Mouse (Mus musculus): ENCODE data around the gene Faf2. TPM values are rescaled to one million over a fixed set of nuclear protein-coding genes. Genes with fewer than 3 reads are reported as not detected.

Gene Faf2
- polyA plus RNA-seq, 1 experiment from 2014 or later: 76.0 TPM

DNA sequence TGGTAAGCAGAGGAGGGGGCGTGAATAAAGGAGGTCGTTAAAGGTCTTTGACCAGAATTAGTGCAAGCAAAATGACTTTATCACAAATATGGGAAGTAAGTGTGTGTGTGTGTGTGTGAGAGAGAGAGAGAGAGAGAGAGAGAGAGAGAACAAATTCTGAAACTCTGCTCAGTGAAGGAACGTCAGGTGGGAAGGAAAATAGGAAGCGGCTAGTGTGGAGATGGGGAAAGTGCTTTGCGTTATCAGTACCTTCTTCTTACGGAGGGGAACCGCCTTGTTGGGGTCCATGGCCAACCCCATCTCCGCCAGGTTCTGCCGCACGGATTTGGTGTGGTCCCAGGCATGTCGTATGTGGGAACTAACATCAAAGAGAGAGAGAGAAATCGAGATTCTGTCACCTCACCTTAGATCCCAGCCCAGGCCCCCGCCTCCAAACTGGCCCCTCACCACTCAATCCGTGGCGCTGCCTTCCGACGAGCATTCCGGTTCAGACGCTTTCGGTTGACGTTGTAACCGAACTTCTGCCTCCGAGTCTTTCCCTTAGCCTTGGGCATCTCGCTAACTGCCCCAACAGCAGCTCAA, 32.1 kb upstream of the Faf2 start:
- peak overlapping the region; percentile 98 for H3K4me3 ChIP-seq (ENCODE audit: low read length)
- H3K36me3 ChIP-seq (ENCODE audit: insufficient read depth, low read length): peaks cover 25% of the 10 kb centered on the region
- WGBS: 1% methylated on average over 24 of the region's 24 CpGs
- H3K9me3 ChIP-seq (ENCODE audit: low read length): no peaks in the 10 kb centered on the region
- H3K9ac ChIP-seq (replicated peaks; ENCODE audit: low read length): peak overlapping the region; percentile 95
- H3K4me1 ChIP-seq (ENCODE audit: insufficient read depth, low read length): peaks cover 20% of the 10 kb centered on the region
- H3K27me3 ChIP-seq (ENCODE audit: insufficient read depth, low read length): no peaks in the 10 kb centered on the region
- peak overlapping the region; percentile 66 for H3K4me2 ChIP-seq (replicated peaks; ENCODE audit: low read depth, low read length)
- H3K27ac ChIP-seq (ENCODE audit: low read length): peak overlapping the region; percentile 34
- ATAC-seq (ENCODE audit: low FRiP score, low TSS enrichment): peak; percentile 29

DNA sequence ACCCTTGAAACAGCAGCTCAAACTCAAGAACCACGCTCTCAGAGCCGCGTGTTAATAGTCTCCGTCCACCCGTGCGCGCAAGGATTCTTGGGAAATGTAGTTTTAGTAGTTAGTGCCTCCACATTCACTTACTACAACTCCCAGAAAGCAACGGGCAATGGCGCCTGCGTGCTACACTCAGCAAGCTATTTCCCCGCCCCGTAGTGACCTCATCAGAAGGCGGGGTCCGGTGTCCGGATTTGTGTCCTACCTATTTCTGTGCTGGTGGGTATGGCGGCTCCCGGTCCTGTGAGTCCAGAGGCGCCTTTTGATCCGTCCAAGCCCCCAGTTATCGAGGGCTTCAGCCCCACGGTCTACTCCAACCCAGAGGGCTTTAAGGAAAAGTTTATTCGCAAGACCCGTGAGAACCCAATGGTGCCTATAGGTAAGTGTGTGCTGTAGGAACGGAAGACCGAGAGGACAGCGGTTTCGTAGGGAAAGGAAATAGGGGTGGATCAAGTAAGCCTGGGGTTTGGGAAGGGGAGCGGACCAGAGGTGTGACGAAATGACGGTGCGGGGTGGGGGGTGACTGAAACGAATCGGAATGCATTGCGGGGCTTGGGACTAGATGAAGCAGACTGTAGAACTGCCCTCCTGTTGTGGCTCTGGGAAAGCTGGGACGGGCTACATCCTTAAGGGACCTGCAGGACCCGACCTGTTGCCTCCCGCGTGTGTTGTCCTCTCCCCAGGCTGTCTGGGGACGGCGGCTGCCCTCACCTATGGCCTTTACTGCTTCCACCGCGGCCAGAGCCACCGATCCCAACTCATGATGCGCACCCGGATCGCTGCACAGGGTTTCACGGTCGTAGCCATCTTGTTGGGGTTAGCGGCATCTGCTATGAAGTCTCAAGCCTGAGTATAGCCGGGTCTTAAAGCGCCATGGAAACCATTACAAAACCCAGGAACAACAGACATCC, 31.3 kb upstream of the Faf2 start, which contains the start of the genes Nop16 and Higd2a:
Gene Nop16, minus strand, starts transcription at position 95 of the 956 bp plus-strand sequence.
Gene Higd2a, plus strand, starts transcription at position 212 of the 956 bp plus-strand sequence.
- Histone ChIP-seq H3K4me1 (ENCODE audit: insufficient read depth, low read length) (peaks cover 20% of the 10 kb centered on the region), H3K27me3 (ENCODE audit: insufficient read depth, low read length) (no peaks in the 10 kb centered on the region), H3K27ac (ENCODE audit: low read length) (peak within 1 kb of the TSS; percentile 91), H3K36me3 (ENCODE audit: insufficient read depth, low read length) (peaks cover 20% of the 10 kb centered on the region), H3K9me3 (ENCODE audit: low read length) (no peaks in the 10 kb centered on the region), H3K4me3 (ENCODE audit: low read length) (peak within 1 kb of the TSS; percentile 98), H3K4me2 (replicated peaks; ENCODE audit: low read depth, low read length) (peak within 1 kb of the TSS; percentile 82), H3K9ac (replicated peaks; ENCODE audit: low read length) (peak within 1 kb of the TSS; percentile 95)
- under 1% methylated on average over 51 of the region's 51 CpGs for WGBS
- peak; percentile 97 for ATAC-seq (ENCODE audit: low FRiP score, low TSS enrichment)

DNA sequence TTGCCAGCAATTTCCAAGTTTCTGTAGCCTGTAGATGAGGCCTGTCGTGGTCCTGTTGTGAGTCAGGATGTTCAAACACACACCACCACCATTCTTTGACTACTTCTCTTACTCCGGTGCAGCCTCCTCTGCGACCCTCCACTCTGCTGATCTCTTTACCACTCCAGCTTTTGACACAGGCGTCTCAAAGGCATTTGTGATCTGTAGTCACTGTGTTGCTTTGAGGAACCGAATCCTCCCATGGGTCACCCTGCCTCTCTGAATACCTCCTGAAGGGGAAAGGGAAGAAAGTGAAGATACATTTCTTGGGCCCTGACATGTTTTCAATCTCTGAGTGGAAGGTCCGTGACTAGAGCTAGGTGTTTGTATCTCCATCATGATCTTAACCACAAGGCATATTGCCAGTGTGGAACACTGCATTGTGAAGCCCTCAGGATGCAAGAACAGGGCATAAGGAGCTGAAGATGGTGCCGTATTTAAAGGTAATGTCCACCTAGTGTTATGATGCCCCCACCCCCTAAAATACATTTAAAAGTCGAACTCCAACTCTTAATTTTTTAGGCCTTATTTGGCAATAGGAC, 29.7 kb upstream of the Faf2 start:
- ATAC-seq (ENCODE audit: low FRiP score, low TSS enrichment): no peak
- H3K9me3 ChIP-seq (ENCODE audit: low read length): no peaks in the 10 kb centered on the region
- peaks cover 11% of the 10 kb centered on the region for H3K36me3 ChIP-seq (ENCODE audit: insufficient read depth, low read length)
- H3K9ac ChIP-seq (replicated peaks; ENCODE audit: low read length): no peak overlapping the region
- no peak overlapping the region for H3K4me2 ChIP-seq (replicated peaks; ENCODE audit: low read depth, low read length)
- no peak overlapping the region for H3K27ac ChIP-seq (ENCODE audit: low read length)
- peaks cover 20% of the 10 kb centered on the region for H3K4me1 ChIP-seq (ENCODE audit: insufficient read depth, low read length)
- WGBS: 95% methylated on average over 8 of the region's 8 CpGs
- H3K27me3 ChIP-seq (ENCODE audit: insufficient read depth, low read length): no peaks in the 10 kb centered on the region
- no peak overlapping the region for H3K4me3 ChIP-seq (ENCODE audit: low read length)

DNA sequence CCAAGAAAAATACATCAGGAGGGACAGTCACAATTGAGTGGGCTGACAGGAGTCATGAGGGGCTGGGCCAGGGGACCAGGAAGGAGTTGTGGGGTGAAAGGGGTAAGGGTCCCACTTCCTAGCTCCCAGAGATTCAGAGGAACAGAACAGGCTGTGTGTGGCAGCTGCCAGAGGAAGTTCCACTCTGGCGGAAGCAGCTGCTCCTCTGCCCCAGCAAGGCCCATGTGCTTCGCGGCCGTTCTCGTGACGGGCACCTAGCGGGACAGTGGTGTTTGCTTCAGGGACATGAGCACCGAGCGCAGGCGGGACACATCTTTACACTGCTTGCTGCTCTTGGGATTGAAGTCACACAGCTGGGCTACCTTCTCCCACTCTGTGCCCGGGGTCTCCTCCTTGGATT, 28.0 kb upstream of the Faf2 start:
- Histone ChIP-seq H3K36me3 (ENCODE audit: insufficient read depth, low read length) (peaks cover 5% of the 10 kb centered on the region; the same call in 1 of the 2 replicates), H3K27me3 (ENCODE audit: insufficient read depth, low read length) (no peaks in the 10 kb centered on the region), H3K4me3 (ENCODE audit: low read length) (no peak overlapping the region), H3K9me3 (ENCODE audit: low read length) (no peaks in the 10 kb centered on the region), H3K4me1 (ENCODE audit: insufficient read depth, low read length) (peaks cover 19% of the 10 kb centered on the region), H3K4me2 (replicated peaks; ENCODE audit: low read depth, low read length) (no peak overlapping the region), H3K9ac (replicated peaks; ENCODE audit: low read length) (no peak overlapping the region), H3K27ac (ENCODE audit: low read length) (no peak overlapping the region)
- WGBS: 85% methylated on average over 11 of the region's 11 CpGs
- ATAC-seq (ENCODE audit: low FRiP score, low TSS enrichment): no peak

DNA sequence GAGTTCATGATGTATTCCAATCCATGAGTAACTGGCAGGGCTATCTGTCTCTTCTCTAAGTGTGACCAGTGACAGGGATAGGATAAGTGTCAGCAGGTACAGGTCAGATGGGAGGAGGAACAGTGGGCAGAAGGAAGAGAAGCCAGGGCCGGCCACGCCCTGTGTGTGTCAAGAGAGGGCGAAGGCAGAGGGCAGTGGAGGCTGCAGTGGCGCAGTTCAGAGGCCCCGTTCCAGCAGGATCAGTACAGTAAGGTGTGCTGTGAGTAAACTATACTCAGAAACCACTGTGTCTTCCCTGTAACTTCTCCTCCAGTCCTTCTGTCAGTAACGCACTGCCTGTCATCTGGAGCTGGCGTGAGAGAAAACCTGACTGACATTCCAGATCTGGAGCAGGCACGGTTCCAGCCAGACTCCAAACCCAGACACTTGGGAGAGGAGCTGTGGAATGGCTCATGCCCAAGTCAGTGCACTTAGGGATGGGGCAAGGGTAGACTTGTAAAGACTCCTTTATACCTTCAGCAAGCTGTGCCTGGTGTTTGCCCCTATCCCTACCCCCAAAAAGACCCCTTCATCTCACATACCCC, 25.4 kb upstream of the Faf2 start:
- no peak for ATAC-seq (ENCODE audit: low FRiP score, low TSS enrichment)
- no peaks in the 10 kb centered on the region for H3K9me3 ChIP-seq (ENCODE audit: low read length)
- H3K27ac ChIP-seq (ENCODE audit: low read length): no peak overlapping the region
- 83% methylated on average over 8 of the region's 8 CpGs for WGBS
- H3K4me3 ChIP-seq (ENCODE audit: low read length): no peak overlapping the region
- peaks cover 8% of the 10 kb centered on the region for H3K4me1 ChIP-seq (ENCODE audit: insufficient read depth, low read length)
- H3K9ac ChIP-seq (replicated peaks; ENCODE audit: low read length): no peak overlapping the region
- no peak overlapping the region for H3K4me2 ChIP-seq (replicated peaks; ENCODE audit: low read depth, low read length)
- H3K27me3 ChIP-seq (ENCODE audit: insufficient read depth, low read length): no peaks in the 10 kb centered on the region
- H3K36me3 ChIP-seq (ENCODE audit: insufficient read depth, low read length): peaks cover 14% of the 10 kb centered on the region; the same call in 1 of the 2 replicates

DNA sequence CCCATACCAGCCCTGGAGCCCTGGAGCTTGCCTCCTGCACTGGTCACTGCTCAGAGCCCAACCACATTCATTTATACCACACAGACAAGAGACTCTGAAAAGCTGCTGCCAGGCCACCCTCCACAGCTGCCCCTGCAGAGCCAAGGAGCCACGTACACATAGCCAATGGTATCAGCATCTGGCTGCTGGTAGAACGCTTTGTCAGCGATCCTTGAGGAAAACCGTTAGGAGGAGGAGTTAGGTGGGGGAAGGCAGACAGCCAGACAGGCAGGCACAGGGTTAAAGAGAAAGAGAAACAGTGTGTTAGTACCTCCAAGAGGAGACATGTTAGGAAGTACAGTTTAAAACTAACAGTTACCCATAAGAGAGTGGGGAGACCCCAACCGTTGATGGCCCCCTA, 24.7 kb upstream of the Faf2 start:
- H3K9ac ChIP-seq (replicated peaks; ENCODE audit: low read length): no peak overlapping the region
- H3K27me3 ChIP-seq (ENCODE audit: insufficient read depth, low read length): no peaks in the 10 kb centered on the region
- H3K4me3 ChIP-seq (ENCODE audit: low read length): no peak overlapping the region
- H3K4me2 ChIP-seq (replicated peaks; ENCODE audit: low read depth, low read length): no peak overlapping the region
- peaks cover 1% of the 10 kb centered on the region; the same call in 1 of the 2 replicates for H3K4me1 ChIP-seq (ENCODE audit: insufficient read depth, low read length)
- no peak overlapping the region for H3K27ac ChIP-seq (ENCODE audit: low read length)
- WGBS: 59% methylated on average over 5 of the region's 5 CpGs
- no peaks in the 10 kb centered on the region for H3K9me3 ChIP-seq (ENCODE audit: low read length)
- ATAC-seq (ENCODE audit: low FRiP score, low TSS enrichment): no peak
- peaks cover 15% of the 10 kb centered on the region; the same call in 1 of the 2 replicates for H3K36me3 ChIP-seq (ENCODE audit: insufficient read depth, low read length)

DNA sequence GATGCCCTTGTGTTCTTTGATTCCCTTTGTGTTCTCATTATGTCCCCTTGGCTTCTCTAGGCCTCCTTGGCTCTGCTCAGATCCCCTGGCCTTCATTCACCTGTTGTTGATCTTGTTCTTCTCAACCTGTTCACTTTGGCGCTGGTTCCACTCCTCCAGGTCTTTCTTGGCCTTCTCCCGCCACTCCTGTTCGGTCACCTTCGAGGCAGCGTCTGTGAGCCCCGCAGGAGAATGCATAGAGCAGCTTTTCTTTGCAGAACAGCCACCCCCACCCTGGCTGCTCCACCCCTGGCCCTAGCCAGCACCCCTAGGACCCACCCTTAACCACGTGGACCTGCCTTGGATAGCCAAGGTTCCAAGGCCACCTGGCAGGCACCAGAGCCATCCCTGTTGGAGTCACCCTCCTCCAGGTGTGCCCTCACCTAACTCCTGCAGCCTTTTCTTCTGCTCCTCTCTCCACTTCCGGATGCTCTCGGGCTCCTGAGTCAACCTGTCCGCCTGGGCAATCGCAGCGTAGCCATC, 22.9 kb upstream of the Faf2 start:
- H3K9me3 ChIP-seq (ENCODE audit: low read length): no peaks in the 10 kb centered on the region
- ATAC-seq (ENCODE audit: low FRiP score, low TSS enrichment): no peak
- 85% methylated on average over 12 of the region's 12 CpGs for WGBS

DNA sequence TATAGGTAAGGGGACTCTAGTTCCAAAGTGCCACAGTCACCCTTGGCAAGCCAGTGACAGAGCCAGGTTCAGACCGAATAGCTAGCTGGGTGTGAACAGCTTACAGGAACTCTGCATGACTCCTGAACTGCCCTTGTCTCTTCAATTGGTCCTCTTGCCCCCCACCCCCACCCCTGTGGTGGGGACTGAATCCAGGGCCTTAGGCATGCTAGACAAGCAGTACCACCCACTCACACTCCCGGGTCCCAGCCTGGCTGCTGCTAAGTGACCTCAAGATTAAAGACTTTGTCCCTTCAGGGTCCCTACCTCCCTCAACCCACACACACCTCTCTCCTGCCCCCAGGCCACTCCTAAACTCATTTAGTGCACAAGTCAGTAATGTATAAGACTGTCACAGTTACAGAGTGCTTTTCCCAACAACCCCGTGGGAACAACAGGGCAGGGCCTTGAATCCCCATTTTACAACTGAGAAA, 18.9 kb upstream of the Faf2 start:
- no peak for ATAC-seq (ENCODE audit: low FRiP score, low TSS enrichment)
- Histone ChIP-seq H3K27ac (ENCODE audit: low read length) (no peak overlapping the region), H3K36me3 (ENCODE audit: insufficient read depth, low read length) (peaks cover 28% of the 10 kb centered on the region; the same call in 1 of the 2 replicates), H3K4me1 (ENCODE audit: insufficient read depth, low read length) (no peaks in the 10 kb centered on the region), H3K4me3 (ENCODE audit: low read length) (no peak overlapping the region), H3K27me3 (ENCODE audit: insufficient read depth, low read length) (no peaks in the 10 kb centered on the region), H3K4me2 (replicated peaks; ENCODE audit: low read depth, low read length) (no peak overlapping the region), H3K9me3 (ENCODE audit: low read length) (no peaks in the 10 kb centered on the region), H3K9ac (replicated peaks; ENCODE audit: low read length) (no peak overlapping the region; the same call in 1 of the 2 replicates)
- 16% methylated on average over 3 of the region's 3 CpGs for WGBS

More for the DNA sequence above, 22.9 kb upstream of the Faf2 start:
- Histone ChIP-seq H3K9ac (replicated peaks; ENCODE audit: low read length) (no peak overlapping the region), H3K27ac (ENCODE audit: low read length) (no peak overlapping the region), H3K4me1 (ENCODE audit: insufficient read depth, low read length) (no peaks in the 10 kb centered on the region), H3K4me3 (ENCODE audit: low read length) (no peak overlapping the region), H3K27me3 (ENCODE audit: insufficient read depth, low read length) (no peaks in the 10 kb centered on the region), H3K4me2 (replicated peaks; ENCODE audit: low read depth, low read length) (no peak overlapping the region), H3K36me3 (ENCODE audit: insufficient read depth, low read length) (peaks cover 15% of the 10 kb centered on the region; the same call in 1 of the 2 replicates)

DNA sequence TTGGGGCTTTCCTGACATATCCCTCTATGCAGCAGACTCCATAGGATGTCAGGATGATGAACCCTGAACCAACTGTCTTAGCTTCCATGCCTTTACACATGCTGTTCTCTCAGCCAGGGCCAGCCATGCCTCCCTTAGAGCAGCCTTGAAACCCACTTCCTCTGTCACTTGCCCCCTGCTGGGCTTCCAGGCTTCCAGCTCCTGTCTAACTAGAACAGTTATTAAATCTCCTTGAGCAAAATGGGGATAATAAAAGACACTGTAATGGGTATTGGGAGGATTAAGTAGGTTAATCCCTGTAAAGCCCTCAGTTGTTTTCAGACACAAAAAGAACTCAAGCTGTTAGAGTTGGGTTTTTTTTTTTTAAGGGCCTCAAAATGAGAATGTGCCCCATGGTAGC, 18.1 kb upstream of the Faf2 start:
- Histone ChIP-seq H3K4me2 (replicated peaks; ENCODE audit: low read depth, low read length) (no peak overlapping the region), H3K9me3 (ENCODE audit: low read length) (no peaks in the 10 kb centered on the region), H3K27ac (ENCODE audit: low read length) (no peak overlapping the region), H3K27me3 (ENCODE audit: insufficient read depth, low read length) (no peaks in the 10 kb centered on the region), H3K36me3 (ENCODE audit: insufficient read depth, low read length) (peaks cover 24% of the 10 kb centered on the region; the same call in 1 of the 2 replicates), H3K9ac (replicated peaks; ENCODE audit: low read length) (no peak overlapping the region), H3K4me1 (ENCODE audit: insufficient read depth, low read length) (no peaks in the 10 kb centered on the region), H3K4me3 (ENCODE audit: low read length) (no peak overlapping the region)
- ATAC-seq (ENCODE audit: low FRiP score, low TSS enrichment): no peak
